Mouse (Mus musculus) limb, embryonic 12.5 days (tissue): ENCODE data around the gene Cyp2w1. TPM values are rescaled to one million over a fixed set of nuclear protein-coding genes. Genes with fewer than 3 reads are reported as not detected.
"Not testable (repeated sequence)": the region's sequence is repeated elsewhere in the genome, so short reads cannot be mapped to it uniquely, and the experiment has no call there.

Experiments
- ATAC-seq: fragments of 200-750 bp; cut with Nextera tagmentation; 2 replicates; pipeline ENCODE4 v1.8.0; 2017; ENCODE audit warnings: low read depth, moderate TSS enrichment; ENCODE audit not compliant: insufficient number of reproducible peaks, insufficient read depth, low FRiP score, low TSS enrichment
- H3K27ac ChIP-seq: fragments of 300-500 bp; sonication (generic); 2 replicates; pipeline ENCODE4 v1.5.1; 2016; ENCODE audit warnings: mild to moderate bottlenecking, moderate library complexity
- H3K27me3 ChIP-seq: fragments of 300-500 bp; sonication (generic); 2 replicates; pipeline ENCODE4 v1.6.1; 2016; ENCODE audit warnings: mild to moderate bottlenecking, moderate library complexity
- H3K36me3 ChIP-seq: fragments of 300-500 bp; sonication (generic); 2 replicates; pipeline ENCODE4 v1.6.1; 2016; ENCODE audit warnings: mild to moderate bottlenecking, moderate library complexity
- H3K4me1 ChIP-seq: fragments of 300-500 bp; sonication (generic); replicated peaks from 2 replicates; pipeline ENCODE4 v1.6.1; 2016
- H3K4me2 ChIP-seq: fragments of 300-500 bp; sonication (generic); 2 replicates; pipeline ENCODE4 v1.6.1; 2016; ENCODE audit warnings: mild to moderate bottlenecking, moderate library complexity
- H3K4me3 ChIP-seq: fragments of 300-500 bp; sonication (generic); replicated peaks from 2 replicates; pipeline ENCODE4 v1.5.1; 2016; ENCODE audit warnings: mild to moderate bottlenecking
- H3K9ac ChIP-seq: fragments of 300-500 bp; sonication (generic); replicated peaks from 2 replicates; pipeline ENCODE4 v1.6.1; 2016; ENCODE audit warnings: mild to moderate bottlenecking, moderate library complexity
- H3K9me3 ChIP-seq: fragments of 300-500 bp; sonication (generic); 2 replicates; pipeline ENCODE4 v1.6.1; 2016; ENCODE audit warnings: mild to moderate bottlenecking, moderate library complexity
- WGBS: fragments of 180-500 bp; shearing (Covaris S2); methylation state at CpG from one replicate; pipeline ENCODE4 v1.1.7; 2016; 5-methylcytosine and 5-hydroxymethylcytosine counted together
- polyA plus RNA-seq: library from polyadenylated mRNA; unstranded; fragments of >200 nt; fragmentation: Nextera tagmentation; extraction: Ambion mirVana; gene quantifications from 2 replicates; pipeline ENCODE4 v1.2.1, GENCODE M21; 2016

The Cyp2w1 gene
- polyA plus RNA-seq, 1 experiment from 2014 or later, result 0.90 TPM

- H3K4me3 ChIP-seq, result no peak overlapping the region
- 62% methylated on average over 10 of the region's 10 CpGs for WGBS
- peak; percentile 48; the same call in 1 of the 2 replicates for ATAC-seq
- H3K36me3 ChIP-seq, result peaks cover 1% of the 10 kb centered on the region; the same call in 1 of the 2 replicates
- peak overlapping the region; percentile 31 for H3K4me2 ChIP-seq
- peaks cover 55% of the 10 kb centered on the region for H3K4me1 ChIP-seq
- H3K9me3 ChIP-seq, result no peaks in the 10 kb centered on the region
- H3K27ac ChIP-seq, result peak overlapping the region; percentile 93
- H3K27me3 ChIP-seq, result no peaks in the 10 kb centered on the region
- H3K9ac ChIP-seq, result peak overlapping the region; percentile 31; the same call in 1 of the 2 replicates
Observed at GRCm38 (mm10) chr5:139387329-139388194, 35.1 kb downstream of the Cyp2w1 start.

- Histone ChIP-seq H3K9me3 (no peaks in the 10 kb centered on the region), H3K36me3 (peaks cover 8% of the 10 kb centered on the region; the same call in 1 of the 2 replicates), H3K27ac (peak overlapping the region; percentile 93), H3K9ac (peak overlapping the region; percentile 31; the same call in 1 of the 2 replicates), H3K4me3 (no peak overlapping the region), H3K27me3 (no peaks in the 10 kb centered on the region), H3K4me2 (peak overlapping the region; percentile 31), H3K4me1 (peaks cover 55% of the 10 kb centered on the region)
- no peak for ATAC-seq
- WGBS, result 46% methylated on average over 4 of the region's 4 CpGs
Observed at GRCm38 (mm10) chr5:139388195-139388570, 35.8 kb downstream of the Cyp2w1 start.

- Histone ChIP-seq H3K9me3 (no peaks in the 10 kb centered on the region), H3K4me3 (no peak overlapping the region), H3K4me1 (peaks cover 55% of the 10 kb centered on the region), H3K9ac (peak overlapping the region; percentile 31), H3K4me2 (peak overlapping the region; percentile 31), H3K27me3 (no peaks in the 10 kb centered on the region), H3K27ac (peak overlapping the region; percentile 93), H3K36me3 (peaks cover 9% of the 10 kb centered on the region; the same call in 1 of the 2 replicates)
- ATAC-seq, result no peak
- 47% methylated on average over 17 of the region's 17 CpGs for WGBS
Observed at GRCm38 (mm10) chr5:139388694-139389675, 36.6 kb downstream of the Cyp2w1 start.

- H3K27me3 ChIP-seq, result no peaks in the 10 kb centered on the region
- H3K4me2 ChIP-seq, result peak overlapping the region; percentile 11; the same call in 1 of the 2 replicates
- no peak overlapping the region for H3K4me3 ChIP-seq
- peaks cover 57% of the 10 kb centered on the region for H3K4me1 ChIP-seq
- no peak for ATAC-seq
- peaks cover 9% of the 10 kb centered on the region; the same call in 1 of the 2 replicates for H3K36me3 ChIP-seq
- no peaks in the 10 kb centered on the region for H3K9me3 ChIP-seq
- peak overlapping the region; percentile 27 for H3K9ac ChIP-seq
- H3K27ac ChIP-seq, result peak overlapping the region; percentile 93
- 8% methylated on average over 6 of the region's 6 CpGs for WGBS
Observed at GRCm38 (mm10) chr5:139389676-139390061, 37.3 kb downstream of the Cyp2w1 start.

- H3K4me3 ChIP-seq, ATAC-seq, H3K36me3 ChIP-seq, H3K27me3 ChIP-seq, H3K9me3 ChIP-seq: not testable (repeated sequence)
- Histone ChIP-seq H3K4me2 (0 out of 2 replicates have a peak overlapping the region, but pooled peaks have one; percentile 2), H3K27ac (peak overlapping the region; percentile 93), H3K4me1 (peaks cover 62% of the 10 kb centered on the region), H3K9ac (0 out of 2 replicates have a peak overlapping the region, but pooled peaks have one; percentile 27)
- 78% methylated on average over 5 of the region's 5 CpGs for WGBS
Observed at GRCm38 (mm10) chr5:139390324-139391119, 38.1 kb downstream of the Cyp2w1 start.

GRCm38 (mm10) chr5:139391309-139391990 is 39.0 kb downstream of the Cyp2w1 start:
- Histone ChIP-seq H3K9ac (0 out of 2 replicates have a peak overlapping the region, but pooled peaks have one; percentile 4), H3K9me3 (no peaks in the 10 kb centered on the region), H3K36me3 (peaks cover 9% of the 10 kb centered on the region; the same call in 1 of the 2 replicates), H3K27me3 (no peaks in the 10 kb centered on the region), H3K4me1 (peaks cover 60% of the 10 kb centered on the region), H3K27ac (peak overlapping the region; percentile 53), H3K4me2 (0 out of 2 replicates have a peak overlapping the region, but pooled peaks have one; percentile 2), H3K4me3 (no peak overlapping the region)
- no peak for ATAC-seq
- 81% methylated on average over 11 of the region's 11 CpGs for WGBS

- WGBS, result 92% methylated on average over 37 of the region's 37 CpGs
- 0 out of 2 replicates have a peak overlapping the region, but pooled peaks have one; percentile 12 for H3K27ac ChIP-seq
- no peak overlapping the region for H3K4me3 ChIP-seq
- no peak overlapping the region for H3K9ac ChIP-seq
- H3K9me3 ChIP-seq, result no peaks in the 10 kb centered on the region
- H3K36me3 ChIP-seq, result peaks cover 9% of the 10 kb centered on the region; the same call in 1 of the 2 replicates
- ATAC-seq, result no peak
- no peaks in the 10 kb centered on the region for H3K27me3 ChIP-seq
- peaks cover 52% of the 10 kb centered on the region for H3K4me1 ChIP-seq
- H3K4me2 ChIP-seq, result no peak overlapping the region
Observed at GRCm38 (mm10) chr5:139392219-139393196, 40.1 kb downstream of the Cyp2w1 start.

- H3K9me3 ChIP-seq, result no peaks in the 10 kb centered on the region
- no peak overlapping the region for H3K4me2 ChIP-seq
- H3K4me3 ChIP-seq, result no peak overlapping the region
- no peak overlapping the region for H3K27ac ChIP-seq
- H3K4me1 ChIP-seq, result peaks cover 45% of the 10 kb centered on the region
- H3K27me3 ChIP-seq, result no peaks in the 10 kb centered on the region
- no peak overlapping the region for H3K9ac ChIP-seq
- WGBS, result 88% methylated on average over 16 of the region's 16 CpGs
- no peak for ATAC-seq
- H3K36me3 ChIP-seq, result peaks cover 9% of the 10 kb centered on the region; the same call in 1 of the 2 replicates
Observed at GRCm38 (mm10) chr5:139393197-139393588, 40.8 kb downstream of the Cyp2w1 start.

GRCm38 (mm10) chr5:139394399-139394798 is 42.0 kb downstream of the Cyp2w1 start:
- 60% methylated on average over 7 of the region's 7 CpGs for WGBS
- ATAC-seq, result no peak
- no peaks in the 10 kb centered on the region for H3K9me3 ChIP-seq

More at GRCm38 (mm10) chr5:139394399-139394798, 42.0 kb downstream of the Cyp2w1 start:
- no peak overlapping the region for H3K27ac ChIP-seq
- H3K4me2 ChIP-seq, result no peak overlapping the region
- H3K27me3 ChIP-seq, result no peaks in the 10 kb centered on the region
- peaks cover 9% of the 10 kb centered on the region; the same call in 1 of the 2 replicates for H3K36me3 ChIP-seq
- no peak overlapping the region for H3K9ac ChIP-seq
- no peak overlapping the region for H3K4me3 ChIP-seq
- H3K4me1 ChIP-seq, result peaks cover 33% of the 10 kb centered on the region
